Mouse (Mus musculus) naive thymus-derived CD4-positive, alpha-beta T cell, adult 2 months (primary cell): ENCODE measurements around the gene Tmem8.
A peak's percentile ranks its signal among the peaks of the same experiment; 100 is the strongest.

Source experiments
- DNase-seq: peaks from one replicate; pipeline ENCODE4 v3.0.0-alpha.2; 2011; ENCODE audit warnings: low read depth

The Tmem8 gene

DNA sequence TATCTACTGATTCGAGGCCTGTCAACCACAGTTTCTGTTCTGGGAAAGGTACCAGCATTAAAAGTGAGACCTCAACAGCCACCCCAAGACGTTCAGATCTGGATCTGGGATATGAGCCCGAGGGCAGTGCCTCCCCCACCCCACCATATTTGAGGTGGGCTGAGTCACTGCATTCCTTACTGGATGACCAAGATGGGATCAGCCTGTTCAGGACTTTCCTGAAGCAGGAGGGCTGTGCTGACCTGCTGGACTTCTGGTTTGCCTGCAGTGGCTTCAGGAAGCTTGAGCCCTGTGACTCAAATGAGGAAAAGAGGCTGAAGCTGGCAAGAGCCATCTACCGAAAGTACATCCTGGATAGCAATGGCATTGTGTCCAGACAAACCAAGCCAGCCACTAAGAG is 29.7 kb downstream of the Tmem8 start:
- no peak for DNase-seq

DNA sequence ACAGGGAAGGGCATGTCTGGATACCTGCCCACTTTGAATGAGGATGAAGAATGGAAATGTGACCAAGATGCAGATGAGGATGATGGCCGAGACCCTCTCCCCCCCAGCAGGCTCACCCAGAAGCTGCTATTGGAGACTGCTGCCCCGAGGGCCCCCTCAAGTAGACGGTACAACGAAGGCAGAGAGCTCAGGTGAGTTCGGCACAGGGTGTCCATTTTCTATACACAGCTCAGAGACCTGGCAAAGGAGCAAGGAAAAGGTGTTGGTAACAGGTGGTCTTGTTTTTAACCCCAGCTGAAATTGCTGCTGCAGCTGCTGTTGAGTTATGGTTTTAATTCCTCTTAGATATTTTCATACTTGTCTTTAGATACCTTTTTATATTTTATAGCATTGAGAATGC is 30.3 kb downstream of the Tmem8 start:
- DNase-seq: no peak

DNA sequence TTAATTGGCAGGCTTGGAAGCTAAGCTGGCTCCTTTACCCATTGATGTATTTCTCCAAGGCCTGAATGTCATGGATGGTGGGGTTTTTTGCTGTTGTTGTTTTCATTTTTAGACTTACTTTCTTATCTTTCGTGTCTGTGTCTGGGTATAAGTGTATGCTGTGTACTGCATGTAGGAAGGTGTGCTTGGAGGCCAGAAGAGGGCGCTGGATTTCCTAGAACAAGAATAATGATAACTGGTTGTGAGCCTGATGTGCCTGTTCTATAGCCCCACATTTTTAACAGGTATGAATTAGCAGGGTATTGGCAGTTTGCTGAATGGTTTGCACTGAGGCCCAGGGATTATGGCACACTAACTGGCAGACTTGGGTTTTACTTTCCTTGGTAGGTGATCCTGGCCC is 36.0 kb downstream of the Tmem8 start:
- DNase-seq: no peak

DNA sequence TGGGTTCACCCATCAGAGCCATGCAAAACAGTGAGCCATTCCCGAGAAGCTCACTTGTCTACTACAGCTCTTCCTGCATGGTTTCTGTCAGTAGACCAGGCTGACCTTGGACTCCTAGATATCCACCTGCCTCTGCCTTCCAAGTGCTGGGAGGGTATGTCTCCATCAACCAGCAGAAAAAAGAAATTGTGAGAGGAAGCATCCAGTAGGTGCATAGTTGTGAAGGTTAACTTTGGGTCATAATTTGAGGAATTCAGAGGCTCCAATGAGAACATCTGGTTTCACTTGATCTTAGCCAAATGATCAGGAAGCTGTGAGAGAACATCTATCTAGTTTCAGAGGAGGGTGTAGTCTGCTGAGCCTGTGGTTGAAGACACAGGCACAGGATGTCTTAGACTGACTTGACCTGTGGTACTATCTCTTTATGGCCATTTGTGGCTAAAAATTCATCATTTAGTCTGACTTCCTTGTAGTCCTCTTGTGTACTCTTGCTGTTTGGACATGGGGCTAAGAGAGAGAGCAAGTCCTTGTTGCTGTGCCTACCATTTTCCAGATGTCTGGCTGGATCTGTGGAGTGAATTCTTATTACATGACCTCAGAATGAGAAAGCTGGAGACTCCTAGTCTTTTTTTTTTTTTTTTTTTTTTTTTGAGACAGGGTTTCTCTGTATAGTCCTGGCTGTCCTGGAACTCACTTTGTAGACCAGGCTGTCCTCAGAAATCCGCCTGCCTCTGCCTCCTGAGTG is 39.0 kb downstream of the Tmem8 start:
- no peak for DNase-seq

DNA sequence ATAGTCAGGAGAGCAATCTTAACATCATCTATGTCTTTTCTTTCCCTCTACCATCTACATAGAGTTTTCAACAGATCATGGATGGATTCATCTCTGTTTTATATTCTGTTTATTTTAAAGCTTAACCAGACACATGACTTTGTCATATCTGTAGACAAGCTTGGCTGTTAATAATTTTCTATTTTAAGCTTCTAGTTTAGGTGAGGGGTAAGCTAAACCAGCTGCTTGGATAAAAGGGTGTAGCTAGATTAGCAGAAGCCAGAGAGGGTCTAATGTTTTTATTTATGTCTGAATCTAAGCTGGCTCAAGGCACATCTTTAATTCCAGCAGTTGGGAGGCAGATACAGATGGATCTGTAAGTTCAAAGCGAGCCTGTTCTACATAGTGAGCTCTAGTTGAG is 49.6 kb downstream of the Tmem8 start:
- no peak for DNase-seq

DNA sequence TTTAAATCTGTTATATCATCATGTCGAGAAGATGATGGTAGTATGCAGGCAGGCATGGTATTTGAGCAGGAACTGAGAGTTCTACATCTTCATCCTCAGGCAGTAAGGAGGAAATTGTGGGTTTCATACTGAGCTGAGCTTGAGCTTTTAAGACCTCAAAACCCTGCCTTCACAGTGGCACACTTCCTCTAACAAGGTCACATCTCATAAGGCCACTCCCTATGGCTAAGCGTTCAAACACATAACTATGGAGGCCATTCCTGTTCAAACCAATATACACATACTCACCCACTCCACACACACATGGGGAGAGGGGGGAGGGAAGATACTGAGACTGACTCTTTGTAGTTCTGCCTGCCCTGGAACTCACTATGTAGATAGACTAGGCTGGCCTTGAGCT is 54.9 kb downstream of the Tmem8 start:
- peak; percentile 85 for DNase-seq
